Mouse (Mus musculus) bone marrow macrophage, adult 2 months (primary cell): ENCODE measurements around the gene 0610030E20Rik.

Source experiments
- CTCF ChIP-seq: IDR thresholded peaks from 2 replicates; pipeline ENCODE4 v1.5.1; 2012; ENCODE audit warnings: low read depth, mild to moderate bottlenecking, low read length, moderate library complexity
- POLR2A ChIP-seq: IDR thresholded peaks from 2 replicates; pipeline ENCODE4 v1.6.1; 2012; ENCODE audit warnings: mild to moderate bottlenecking, low read depth, low read length, borderline replicate concordance

GRCm38 (mm10) chr6:72374820-72375563 lies 27.9 kb downstream of the 0610030E20Rik start:
- TF ChIP-seq CTCF (no peak), POLR2A (no peak)
